Mouse (Mus musculus) cortical plate, adult 2 months (tissue): Measurements from ENCODE around the gene Lpp.

Source experiments
- CTCF ChIP-seq: fragments of 200-500 bp; IDR thresholded peaks from 2 replicates; pipeline ENCODE4 v1.5.1; 2011; ENCODE audit warnings: mild to moderate bottlenecking, control low read depth, low read length; ENCODE audit not compliant: insufficient read depth; ENCODE audit errors: extremely low read depth
- POLR2A ChIP-seq: fragments of 200-500 bp; IDR thresholded peaks from 2 replicates; pipeline ENCODE4 v1.6.1; 2011; ENCODE audit warnings: mild to moderate bottlenecking, low read length, control low read depth; ENCODE audit not compliant: insufficient read depth; ENCODE audit errors: extremely low read depth

- no peak for TF ChIP-seq CTCF
- TF ChIP-seq POLR2A = no peak
Measured at GRCm38 (mm10) chr16:24949265-24949664, 556.0 kb downstream of the Lpp start.
